Mouse (Mus musculus) erythroblast, adult 5-6 weeks (primary cell): ENCODE data around the gene Gpr61. TPM values are rescaled to one million over a fixed set of nuclear protein-coding genes. Genes with fewer than 3 reads are reported as not detected.

Experiments
- ATAC-seq: replicated peaks from 2 replicates; pipeline ENCODE4 v1.8.0; 2016; ENCODE audit warnings: moderate number of reproducible peaks, mild to moderate bottlenecking, moderate TSS enrichment, inconsistent platforms; ENCODE audit not compliant: poor library complexity, low FRiP score, severe bottlenecking
- total RNA-seq, 2 experiments: library from RNA; stranded (forward) in 1 of 2; stranded (reverse) in 1 of 2; fragments of 150-400 nt in 1 of 2; fragments of 200-764, 138-1000 nt in 1 of 2; gene quantifications; 2 replicates each; pipeline versions ENCODE4 v1.2.3 to v1.2.4; 2015 to 2017; ENCODE audit warnings: low replicate concordance in 2 of 2

The Gpr61 gene
- total RNA-seq, 2 experiments from 2014 or later = not detected

DNA sequence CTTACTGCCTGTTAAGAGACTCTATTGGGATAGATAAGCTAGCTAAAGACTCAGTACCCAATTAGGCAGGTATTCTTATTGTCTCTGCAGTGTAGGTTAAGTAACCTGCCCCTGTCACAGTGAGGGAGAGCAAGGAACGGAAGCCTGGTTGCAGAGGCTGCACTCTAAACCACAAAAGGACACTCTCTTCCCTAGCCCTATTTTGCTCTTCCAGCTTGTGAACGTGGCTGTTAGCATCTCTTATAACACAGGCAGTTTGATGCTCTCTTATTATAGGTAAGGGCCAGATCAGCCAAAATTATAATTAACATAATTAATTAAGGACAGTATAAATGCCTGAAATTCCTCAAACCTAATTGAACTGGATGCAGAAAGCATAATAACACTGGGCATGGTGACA is 25.8 kb upstream of the Gpr61 start:
- no peak for ATAC-seq

DNA sequence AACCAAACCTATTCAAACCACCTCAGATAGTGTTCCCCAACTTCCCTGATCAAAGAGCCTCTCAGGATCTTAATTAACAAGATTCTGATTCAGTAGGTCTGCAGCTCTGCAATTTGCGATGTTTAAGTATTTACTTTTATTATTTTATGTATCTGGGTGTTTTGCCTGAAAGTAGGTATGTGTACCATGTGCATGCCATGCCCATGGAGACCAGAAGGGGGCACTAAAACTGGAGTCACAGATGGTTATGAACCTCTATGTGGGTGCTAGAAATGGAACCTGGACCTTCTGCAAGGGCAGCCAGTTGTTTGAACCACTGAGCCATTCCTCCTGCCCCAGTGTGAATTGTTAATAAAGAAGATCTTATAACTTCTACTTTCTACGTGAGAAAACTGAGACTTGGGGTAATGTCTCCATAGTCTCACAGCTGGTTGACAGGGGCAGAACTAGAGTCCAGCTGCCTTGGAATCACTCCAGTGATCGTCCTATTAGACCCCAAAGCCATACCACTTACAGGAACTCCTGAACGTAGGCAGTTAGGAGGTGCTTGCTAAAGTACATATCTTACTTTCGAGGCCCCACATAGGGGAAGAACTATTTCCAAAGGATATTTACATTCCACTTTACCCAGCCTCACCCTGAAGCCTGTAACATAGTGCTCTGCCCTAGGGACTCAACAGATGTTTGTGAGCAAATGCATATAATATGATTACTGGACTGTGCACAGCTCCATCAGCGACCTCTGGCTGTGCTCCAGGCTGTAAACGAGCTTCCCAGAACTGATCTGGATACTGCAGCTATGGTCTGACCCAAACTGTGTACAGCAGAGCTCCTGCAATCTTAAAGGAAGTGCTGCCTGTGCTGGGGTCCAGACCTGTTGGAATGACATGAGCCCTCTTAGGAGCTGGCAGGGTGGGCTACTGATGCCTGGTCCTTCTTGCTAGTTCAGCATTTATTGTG is 24.4 kb upstream of the Gpr61 start:
- ATAC-seq = no peak

DNA sequence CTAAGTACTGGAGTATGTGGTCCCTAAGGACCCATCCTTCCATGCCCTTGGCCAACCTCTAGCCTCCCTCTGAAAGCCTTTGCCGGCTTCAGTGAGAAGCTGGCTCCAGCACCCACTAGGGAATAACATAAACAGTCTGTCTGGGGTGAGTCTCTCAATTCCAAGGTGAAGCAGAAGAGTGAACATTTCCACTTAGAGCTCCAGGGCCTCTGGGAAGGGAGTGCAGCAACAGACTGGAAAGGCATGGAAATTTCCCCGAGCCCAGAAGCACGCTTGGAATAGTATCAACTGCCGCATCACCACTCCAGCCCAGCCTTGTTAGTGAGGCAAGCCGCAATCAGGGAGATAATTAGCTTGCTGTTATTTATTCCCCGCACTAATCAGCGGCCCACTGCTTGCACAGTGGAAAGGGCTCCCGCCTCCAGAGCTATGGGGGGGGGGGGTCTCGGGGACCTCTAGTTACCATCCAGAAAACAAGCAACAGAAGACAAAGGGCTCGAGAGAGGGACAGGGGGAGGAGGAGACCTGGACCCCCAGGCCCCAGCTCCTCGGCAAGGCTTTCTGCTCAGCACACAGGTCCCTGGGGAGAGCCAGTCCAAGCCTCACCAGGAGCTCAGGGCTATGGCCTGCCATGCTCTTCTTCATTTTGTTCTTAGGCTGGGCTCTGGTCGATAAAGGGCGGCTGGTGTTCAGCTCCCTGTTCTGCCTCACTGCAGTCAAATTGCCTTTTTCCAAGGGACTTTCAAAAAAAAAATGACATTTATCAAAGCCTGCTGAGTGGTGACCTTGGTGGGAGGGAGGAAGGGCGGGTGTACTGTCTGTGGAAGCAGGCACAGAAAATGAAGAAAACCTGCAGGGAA is 20.2 kb upstream of the Gpr61 start:
- no peak for ATAC-seq

DNA sequence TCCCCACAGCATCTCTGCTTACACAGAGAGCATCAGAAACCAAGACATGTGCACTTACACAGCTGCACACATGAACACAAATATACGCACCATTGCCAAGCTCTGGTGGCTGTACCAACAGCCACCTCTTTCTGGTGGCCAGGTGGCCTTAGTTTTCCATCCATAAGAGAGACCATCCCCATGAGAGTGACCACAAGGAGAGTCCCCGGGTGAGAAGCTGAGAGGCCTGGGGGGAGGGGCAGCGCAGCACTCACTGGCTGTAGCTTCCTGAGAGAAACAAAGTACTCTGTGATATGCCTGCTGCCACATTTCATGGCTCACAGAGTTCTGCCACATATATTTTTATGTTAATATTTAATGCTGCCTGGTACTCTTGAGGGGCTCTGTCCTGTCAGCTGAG is 14.5 kb upstream of the Gpr61 start:
- no peak for ATAC-seq

DNA sequence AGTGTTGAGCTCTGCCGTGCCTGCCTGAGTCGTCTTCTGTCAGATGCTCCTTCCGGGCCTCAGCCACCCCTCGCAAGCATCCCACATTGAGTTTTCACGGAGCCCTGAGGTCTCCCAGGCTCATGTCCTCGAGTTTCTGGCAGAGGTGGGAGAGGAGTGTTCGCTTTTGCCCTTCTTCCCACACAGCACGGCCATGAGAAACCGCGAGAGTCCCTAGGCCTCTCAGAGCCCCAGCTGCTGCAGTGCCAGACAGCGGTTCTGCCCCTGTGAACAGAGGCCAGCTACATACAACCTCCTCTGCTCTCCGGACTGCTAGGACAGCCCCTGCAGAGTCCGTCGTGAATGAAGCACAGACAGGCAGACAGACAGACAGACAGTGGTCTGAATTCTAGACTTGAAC is 12.8 kb upstream of the Gpr61 start:
- no peak for ATAC-seq

DNA sequence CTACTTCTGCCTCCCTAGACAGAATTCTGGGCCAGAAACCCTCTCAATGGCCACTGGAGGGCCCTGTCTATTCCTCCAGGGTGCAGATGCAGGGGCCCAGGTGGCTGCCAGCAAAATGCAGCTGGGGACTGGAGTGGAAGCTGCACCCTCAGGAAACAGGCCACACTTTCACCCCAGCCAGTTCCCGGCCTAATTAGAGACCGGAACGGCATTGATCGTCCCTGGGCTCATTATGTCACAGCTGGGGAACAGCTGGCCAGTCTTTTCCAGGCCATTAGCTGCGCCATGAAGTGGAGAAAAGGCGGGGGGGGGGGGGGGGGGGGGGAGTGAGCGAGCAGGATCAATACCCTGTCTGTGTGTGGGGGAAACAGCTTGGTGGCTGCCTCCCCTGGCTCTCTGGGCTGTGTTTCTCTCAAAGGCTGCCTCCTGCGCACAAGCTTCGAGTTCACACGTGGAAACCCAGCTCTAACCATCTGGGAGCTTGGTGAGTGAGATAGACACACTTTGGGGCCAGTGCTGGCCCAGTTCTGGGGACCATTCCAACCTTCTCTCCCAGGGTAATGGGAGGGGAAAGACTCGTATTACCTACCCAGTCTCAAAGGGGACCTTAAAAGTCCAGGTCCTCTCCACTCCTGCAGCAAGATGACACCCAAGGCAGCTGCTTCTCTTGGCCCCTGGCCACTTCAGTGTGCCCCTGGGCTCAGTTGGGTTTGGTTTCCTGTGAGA is 12.0 kb upstream of the Gpr61 start:
- no peak for ATAC-seq

DNA sequence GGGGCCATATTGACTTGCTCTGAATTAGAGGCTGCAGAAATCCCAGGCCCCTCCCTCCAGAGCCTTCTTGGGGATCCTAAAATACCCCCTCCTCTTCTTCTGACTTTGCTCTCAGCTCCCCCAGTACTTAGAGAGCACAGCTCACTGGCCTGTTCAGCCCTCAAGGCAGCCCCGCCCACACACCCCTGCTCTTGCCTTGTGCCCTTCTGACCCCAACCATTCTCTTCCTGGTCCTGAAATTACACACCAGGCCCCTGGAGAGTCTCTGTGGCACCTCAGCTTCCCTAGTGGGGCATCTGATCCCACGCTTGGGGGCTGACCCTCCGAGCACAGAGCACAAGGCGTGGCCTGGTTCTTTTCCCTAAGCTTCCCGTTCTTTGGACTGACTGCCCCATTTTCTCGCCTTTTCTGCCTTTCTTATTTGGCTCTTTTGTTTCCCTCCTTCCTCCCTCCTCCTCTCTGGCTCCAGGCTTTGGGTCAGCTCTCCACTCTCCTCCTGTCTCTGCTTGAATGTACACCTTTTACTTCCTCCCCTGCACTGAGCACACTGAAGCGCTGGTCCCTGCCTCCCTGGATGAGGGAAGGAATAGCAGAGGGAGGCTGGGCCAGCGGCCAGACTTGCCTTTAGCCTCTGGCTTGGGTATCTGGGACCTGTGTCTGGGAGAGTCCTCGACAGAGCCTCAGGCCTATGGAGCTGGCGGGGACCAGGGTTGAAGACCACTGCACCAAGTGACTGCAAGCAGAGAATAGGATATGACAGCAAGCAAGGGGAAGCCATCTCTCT is 11.0 kb upstream of the Gpr61 start:
- no peak for ATAC-seq

DNA sequence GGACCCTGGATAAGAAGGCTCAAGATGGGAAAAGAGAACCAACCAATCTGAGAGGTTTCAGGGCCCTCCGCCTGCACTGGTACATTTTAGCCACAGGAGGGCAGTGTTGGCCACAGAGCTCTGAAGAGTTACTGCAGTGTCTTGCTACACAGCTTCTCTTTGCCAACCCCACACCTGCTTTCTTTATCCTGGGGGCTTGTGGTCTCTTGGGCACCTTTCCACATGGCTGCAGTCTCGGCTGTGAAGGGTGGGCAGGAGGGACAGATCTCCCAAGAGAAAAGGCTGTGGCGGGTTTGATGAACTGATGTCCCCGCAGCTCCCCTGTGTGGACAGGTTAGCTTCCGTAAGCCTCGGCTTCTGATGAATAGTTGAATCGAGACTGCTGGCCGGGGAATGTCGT is 10.1 kb upstream of the Gpr61 start:
- peak; percentile 83 for ATAC-seq

DNA sequence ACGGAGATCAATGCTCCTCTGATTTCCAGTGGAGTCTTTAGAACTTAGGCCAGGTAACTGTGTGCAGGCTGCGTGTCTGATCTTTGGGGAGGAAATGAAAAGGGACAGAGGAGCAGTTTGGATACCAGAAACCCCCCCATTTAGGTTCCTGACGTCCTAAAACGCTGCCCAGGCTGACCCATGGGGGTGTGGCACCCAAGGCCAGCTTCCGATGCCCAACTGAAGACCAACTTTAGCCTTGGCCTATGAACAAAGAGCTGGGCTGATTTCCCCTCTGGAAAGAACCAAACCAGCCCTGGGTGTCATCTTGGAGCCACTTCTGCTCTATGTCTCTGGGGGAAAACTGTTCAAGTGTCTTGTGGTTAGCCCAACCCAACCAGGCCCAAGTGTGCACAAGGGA is 9.4 kb upstream of the Gpr61 start:
- no peak for ATAC-seq

DNA sequence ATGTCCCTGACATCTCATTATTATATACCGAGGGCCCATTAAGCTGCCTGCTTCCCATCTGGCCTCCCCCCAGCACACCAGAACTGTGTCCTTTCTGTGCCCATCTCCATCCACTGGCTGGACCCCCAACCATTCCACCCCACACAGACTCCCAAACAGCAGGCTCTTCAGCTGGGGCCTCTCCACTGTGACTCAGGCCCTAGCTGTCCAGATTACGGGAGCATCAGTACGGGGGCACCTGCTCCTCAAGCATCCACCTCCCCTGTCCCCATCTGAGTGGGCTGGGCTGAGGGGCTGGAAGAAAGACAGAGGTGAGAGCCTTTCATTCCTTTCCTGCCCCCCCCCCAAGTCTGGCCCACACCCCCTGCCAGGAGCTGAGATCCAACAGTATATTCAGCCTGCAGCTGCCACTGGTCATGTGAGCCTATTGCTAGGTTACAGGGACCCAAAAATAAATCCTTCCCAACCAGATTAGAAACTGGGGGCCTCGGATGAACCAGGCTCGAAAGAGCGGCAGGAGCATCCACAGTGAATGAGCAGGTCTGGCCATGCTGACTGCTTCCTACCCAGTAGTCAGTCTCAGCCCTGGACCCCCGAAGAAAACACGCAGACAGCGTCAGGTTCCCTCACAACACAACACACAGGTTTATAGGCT is 3.8 kb upstream of the Gpr61 start:
- ATAC-seq = no peak

DNA sequence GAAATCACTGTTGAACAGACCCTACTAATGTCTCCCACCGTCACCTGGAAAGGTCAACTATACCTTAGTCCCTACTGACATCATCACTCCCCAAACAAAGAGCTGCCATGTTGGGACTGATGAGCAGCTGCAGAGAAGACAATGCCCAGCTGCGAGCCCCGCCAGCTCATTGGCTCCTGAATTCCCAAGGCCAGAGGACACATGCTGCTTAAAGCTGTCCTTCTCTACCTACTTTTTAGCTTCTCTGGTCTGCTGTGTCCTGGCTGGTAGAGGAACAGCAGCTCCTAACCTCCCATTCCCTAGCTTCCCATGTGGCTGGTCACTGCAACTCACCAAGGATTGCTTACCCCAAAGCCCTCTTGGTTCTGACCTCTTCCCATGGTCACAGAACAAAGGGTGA is 2.4 kb downstream of the Gpr61 start:
- ATAC-seq = no peak

DNA sequence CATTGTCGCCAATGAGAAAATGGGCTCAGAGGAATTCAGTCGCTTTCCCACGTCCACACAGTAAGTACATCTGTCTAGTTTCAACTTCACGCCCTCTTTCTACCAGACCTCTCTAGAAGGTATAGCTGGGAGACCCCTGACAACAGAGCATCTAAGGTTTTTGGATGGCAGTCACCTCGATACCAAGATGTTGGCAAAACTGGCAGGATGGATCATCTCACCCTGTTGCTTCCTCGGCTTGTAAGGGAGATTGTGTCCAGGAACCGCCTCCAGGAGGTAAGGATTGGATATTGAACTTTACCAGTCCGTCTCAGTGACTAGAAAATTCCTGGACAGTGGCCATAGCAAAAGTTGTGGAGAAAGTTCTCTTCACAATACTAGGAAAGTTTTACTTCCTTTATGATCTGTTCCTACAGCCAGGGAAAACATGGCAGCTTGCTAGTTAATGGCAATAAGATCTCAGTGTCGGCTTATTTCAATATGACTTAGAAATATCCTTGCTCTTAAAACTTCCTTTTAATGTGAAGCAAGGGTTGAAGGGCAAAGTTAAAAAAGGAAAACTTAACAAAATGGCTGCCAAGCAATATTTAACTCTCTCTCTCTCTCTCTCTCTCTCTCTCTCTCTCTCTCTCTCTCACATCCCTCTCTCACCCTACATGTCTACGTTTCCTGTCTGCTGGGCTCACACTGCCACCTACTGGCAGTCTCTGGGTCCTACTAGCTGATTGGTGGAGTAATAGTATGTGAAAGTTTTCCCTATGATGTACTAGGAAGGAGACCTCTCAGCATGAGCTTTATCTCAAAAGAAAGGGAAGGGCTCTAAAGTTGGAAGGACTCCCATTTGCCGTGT is 7.1 kb downstream of the Gpr61 start:
- ATAC-seq = peak; percentile 71

DNA sequence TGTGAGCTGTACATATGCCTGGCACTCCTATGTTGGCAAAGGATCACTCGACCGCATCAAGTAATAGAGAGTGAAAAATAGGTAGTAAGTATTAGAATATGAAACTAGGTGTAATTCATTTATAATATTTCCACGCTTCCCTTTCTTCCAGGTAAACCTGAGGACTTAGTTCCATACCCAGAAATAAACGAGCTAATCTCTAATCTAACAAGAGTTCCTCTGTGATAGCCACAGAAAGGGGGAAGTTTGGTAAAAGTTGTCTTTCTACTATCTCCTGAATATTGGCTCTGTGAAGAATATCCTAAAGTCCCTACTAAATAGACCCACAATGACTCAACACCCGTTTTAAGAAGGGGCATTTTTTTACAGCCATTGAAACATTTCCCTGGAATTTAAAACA is 8.0 kb downstream of the Gpr61 start:
- no peak for ATAC-seq

DNA sequence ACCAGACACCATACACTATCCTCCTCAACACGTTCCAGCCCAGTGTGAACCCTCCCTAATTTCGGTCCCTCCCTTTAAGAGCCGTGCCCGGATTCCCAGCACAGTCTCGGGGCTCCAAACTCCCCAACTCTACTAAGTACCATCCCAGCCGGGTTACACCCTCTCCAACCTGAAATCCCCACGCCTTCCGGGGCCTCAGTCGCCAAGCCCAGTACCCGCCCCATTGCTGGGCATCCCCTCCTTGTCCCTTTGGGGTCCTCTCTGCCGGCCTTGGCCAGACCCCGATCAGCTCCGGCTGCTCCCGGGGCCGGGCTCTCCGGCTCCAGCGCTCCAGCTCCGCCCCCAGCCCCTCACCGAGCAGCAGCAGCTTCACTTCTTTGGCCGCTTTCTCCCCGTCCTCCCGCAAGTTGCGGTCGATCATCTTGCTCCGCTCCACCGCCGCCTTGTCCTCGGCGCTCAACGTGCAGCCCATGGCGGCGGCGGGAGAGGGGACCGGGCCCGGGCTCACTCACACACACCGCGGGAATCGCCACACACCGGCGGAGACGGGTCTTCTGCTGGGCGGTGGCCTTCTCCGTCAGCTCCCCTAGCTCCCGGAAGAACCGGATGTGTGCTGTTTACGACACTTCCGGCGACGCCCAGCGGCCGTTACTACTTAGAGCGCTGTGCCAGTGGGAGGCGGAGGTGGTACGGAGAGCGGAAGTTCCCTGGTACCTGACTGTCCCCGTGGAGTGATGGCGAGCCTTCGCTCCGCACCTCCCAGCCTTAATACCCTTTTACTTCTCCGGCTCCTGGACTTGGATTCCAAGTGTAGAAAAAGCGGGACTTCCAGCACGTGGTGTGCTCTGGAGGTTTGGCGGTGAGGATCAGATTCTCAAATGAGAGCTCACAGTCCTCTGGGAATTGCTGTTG is 8.9 kb downstream of the Gpr61 start, which contains the start of gene Gnai3:
TSS of gene Gnai3 (minus strand) at position 613 of the 912 bp plus-strand sequence.
- ATAC-seq = peak; percentile 94

DNA sequence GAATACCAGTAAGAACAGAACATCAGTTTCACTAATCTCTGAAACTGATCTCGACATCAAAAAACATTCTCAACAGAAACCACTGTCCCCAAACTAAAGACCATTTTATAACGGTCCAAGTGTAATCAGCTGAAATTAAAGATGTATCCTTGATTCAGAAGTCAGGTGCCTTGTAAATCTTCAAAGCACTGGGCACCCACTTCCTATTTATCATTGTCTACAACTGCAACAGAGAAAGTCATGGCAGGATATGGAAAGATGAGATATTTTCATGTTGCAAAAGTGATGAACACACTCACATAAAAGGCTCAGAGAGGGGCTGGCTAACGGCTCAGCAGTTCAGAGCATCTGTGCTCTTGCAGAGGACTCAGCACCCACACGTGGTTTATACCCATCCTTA is 13.9 kb downstream of the Gpr61 start:
- ATAC-seq = no peak

DNA sequence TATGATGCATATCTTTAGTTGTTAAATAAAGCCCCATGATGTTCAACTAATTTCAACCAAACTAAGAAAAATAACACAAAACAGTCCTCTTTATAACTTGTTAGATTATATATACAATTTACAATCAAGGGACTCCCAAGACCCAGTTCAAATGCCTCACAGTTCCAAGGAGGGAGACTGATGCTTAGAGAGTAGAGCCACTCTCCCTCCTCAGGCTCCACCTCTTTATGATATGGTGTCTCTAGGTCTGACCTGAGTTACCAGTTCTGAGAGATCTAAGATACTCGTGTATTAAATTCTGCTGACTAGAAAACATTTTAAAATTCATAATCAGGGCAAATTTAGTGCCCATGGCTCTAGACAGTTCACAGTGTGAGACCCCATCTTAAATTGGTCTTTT is 15.6 kb downstream of the Gpr61 start:
- ATAC-seq = no peak

DNA sequence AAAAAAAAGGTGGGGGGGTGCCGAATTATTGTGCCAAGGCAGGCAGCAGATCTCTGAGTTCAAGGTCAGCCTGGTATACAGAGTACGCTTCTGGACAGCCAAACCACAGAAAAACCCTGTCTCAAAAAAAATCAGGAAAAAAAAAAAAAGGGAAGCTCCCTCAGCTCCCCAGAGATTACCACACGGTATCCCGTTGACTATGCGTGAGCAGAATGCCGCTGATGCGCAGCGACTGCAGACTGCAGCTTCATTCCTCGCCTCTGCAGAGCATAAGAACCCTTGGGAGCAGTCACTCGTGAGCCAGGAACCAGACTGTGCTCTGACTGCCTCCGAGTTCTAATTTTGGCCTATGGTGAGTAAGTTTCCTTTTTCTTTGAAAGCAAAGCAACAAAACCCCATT is 20.0 kb downstream of the Gpr61 start:
- no peak for ATAC-seq
